Comparison of ENCODE assay signal across 16 mouse cellular contexts in the genomic region with DNA sequence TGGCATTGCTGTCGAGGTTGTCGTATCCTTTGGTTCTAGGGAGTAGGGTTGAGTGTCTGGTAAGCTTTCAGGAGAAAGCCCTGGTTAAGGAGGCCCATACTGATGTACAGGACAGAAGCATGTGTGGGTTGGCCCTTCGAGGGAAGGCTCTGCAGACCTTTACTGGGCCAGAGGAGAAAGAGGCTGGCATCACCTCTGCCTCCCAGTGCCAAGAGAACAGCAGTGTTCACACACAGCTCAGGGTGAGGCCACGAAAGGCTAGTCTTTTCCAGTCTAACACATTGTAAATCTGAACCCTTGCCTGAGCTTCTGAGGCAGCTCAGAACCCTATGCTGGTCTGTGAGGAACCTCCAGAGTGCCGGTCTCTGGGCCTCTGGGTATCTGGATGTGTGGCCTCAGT.
"Had no signal": no experiment of that assay in that cellular context is flagged by ENCODE, and none has a peak within 500 bp of the region (broad histone marks: within the 10 kb centered on the region; RNA-seq: fewer than 3 reads in every experiment).

No protein-coding gene starts in this region.

- DNase-seq: heart, postnatal 10 days; heart, postnatal 14 days; heart, postnatal 36 days; heart, postnatal 4 days; kidney, adult 11 months; kidney, adult 18-20 months; kidney, adult 2 months; kidney, adult 8-10 months; kidney, adult 9 months; kidney, postnatal 10 days; kidney, postnatal 14 days; kidney, postnatal 25 days; kidney, postnatal 36 days; kidney, postnatal 4 days; layer of hippocampus, adult 9-11 months; layer of hippocampus, postnatal 36 days had no signal
